Mouse (Mus musculus): ENCODE measurements around the gene Lpcat3.

Lpcat3 gene

DNA sequence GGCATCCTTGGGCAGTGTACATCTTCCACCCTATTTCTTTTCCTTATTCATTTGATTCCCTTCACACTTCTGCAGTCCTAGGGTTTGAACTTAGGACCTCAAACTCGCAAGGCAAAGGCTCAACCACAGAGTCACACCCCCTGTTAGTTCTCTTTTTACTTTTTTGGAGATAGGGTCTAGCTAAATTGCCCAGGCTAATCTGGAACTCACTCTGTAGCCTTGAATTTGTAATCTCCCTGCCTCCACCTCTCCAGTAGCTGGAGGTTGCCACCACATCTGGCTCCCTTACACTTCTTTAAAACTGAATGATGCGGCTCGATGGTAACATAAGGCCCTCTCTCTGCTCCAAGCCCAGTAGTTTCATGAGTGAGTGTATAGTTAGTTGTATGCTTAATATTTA lies 71.6 kb downstream of the Lpcat3 start:
- no peak for DNase-seq (ENCODE audit: extremely low read depth, low read depth, low spot score)

DNA sequence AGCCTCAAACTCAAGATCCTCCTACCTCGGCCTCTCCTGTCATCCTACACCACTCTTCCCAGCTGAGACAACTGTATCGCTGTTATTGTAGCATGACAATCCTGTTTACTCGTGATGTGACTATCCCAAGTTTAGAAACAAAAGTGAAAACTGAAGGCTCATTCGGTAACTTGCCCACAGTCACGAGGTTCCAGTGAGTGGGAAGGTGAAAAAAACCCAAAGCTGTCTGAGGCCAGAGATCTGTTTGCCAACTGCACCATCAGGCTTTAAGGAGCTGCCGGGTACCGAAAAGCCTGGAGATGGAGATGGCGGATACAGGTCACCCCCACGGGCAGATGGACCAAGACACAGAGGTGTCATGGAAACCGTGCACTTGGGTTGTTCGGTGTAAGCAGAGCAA lies 74.2 kb downstream of the Lpcat3 start:
- DNase-seq (ENCODE audit: extremely low read depth, low read depth, low spot score), result no peak

DNA sequence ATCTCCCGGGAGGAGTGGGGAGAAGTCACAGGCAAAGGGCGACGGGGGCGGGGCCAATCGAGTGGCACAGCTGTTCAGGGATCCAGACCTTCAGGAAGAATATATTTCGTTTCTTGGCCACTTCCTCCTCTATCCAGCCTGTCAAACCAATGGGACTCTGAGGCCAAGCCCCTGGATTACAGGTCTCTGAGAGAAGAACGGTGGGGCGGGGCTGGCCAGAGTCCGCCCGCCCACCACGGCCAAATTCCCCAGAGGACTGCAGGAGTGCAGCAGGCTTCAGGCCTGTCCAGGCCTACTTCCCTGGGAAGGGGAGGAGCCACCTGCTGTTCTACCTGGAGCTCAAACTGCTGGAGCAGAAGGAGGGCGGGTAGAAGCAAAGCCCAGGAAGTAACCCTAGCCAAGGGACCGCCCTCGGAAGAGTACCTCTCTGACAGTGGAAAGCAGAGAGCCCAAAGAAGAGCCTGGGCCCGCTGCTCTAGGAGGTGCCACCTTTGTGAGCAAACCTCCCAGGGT lies 75.7 kb downstream of the Lpcat3 start, which contains the start of gene Ptpn6:
Ptpn6 (minus strand) TSS at position 204 of the 513 bp plus-strand sequence.
- peak; percentile 74 for DNase-seq (ENCODE audit: extremely low read depth, low read depth, low spot score)

DNA sequence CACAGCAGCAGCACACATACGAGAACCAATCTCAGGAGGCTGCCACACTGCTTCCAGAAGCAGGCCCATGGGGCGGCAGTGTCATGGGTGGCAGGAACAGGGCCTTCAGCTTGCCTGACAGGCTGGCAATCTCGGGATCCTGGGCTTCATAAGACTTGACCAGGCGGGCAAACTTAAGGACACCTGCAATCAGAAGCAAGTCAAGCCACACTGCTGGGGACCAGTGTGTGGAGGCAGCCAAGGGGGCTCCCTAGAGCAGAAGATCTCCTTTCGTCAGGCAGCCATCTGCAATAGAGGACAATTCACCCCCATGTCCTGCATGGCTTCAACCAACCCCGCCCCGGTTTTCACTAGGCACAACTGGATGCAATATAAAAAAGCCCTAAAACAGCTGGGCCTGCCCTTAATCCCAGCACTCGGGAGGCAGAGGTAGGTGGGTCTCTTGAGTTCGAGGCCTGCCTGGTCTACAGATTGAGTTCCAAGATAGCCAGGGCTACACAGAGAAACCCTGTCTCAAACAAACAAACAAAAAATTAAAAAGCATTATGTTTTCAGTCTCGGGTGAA lies 76.5 kb downstream of the Lpcat3 start:
- DNase-seq (ENCODE audit: extremely low read depth, low read depth, low spot score), result no peak

DNA sequence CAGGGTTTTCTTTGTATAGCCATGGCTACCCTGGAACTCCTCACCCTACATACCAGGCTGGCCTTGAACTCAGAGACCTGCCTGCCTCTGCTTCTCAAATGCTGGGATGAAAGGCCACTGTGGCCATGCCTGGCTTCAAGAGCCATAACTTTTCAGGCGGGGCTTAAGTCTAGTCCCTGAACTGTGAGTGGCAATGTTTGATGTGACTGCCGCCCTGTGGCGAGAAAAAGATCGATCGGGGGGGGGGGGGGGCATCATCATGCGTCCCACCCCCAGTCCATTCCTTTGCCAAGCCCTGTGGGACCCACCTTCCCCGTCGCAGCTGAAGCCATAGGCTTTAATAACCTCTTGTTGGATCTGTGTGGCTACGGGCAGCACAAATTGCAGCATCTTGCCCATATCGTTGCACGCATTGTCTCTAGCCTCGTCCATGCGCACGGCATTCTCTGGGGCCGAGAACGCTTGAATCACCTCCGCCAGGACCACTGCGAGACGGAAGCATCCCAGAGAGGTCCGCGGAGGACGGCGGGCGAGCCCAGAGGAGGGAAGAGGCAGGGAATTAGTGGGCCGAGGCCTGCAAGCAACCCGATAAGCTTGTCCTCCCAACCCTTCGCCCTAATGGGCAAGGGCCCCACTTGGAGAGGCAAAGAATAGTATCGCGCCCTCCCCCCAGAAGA lies 77.5 kb downstream of the Lpcat3 start:
- no peak for DNase-seq (ENCODE audit: extremely low read depth, low read depth, low spot score)

DNA sequence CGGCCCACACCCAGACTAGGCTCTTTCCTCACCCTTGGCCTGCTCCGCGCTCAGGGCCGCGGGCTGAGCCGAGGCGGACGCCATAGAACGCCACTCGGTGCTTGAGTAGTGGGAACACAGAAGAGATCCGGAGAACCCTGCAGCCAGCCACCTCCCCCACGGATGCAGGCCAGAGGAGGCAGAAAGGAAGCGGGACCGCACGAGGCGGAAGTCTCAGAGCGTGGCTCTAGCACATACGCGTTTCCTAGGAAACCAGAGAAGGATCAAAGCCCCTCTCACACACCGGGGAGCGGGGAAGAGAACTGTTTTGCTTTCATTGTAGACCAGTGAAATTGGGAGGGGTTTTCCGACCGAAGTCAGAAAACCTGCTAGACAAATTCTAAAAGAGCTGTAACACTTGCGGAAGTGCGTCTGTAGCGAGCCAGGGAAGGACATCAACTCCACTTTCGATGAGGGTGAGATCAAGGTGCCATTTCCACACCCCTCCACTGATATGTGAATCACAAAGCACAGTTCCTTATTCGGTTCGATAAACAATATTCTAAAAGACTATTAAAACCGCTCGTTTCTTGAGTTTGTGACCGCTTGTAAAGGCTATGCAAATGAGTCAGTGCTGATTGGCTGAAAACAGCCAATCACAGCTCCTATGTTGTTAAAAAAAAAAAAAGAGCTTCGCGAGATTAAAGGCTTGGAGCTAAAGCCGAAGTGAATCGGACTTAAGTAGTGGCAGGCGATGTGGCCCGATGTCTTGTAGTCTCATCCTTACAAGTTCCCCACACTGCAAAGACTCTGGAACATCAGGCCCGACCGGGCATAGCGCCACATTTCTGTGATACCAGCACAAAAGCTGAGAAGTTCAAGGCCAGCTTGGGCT lies 78.3 kb downstream of the Lpcat3 start, which contains the start of gene Grcc10:
Grcc10 (minus strand) TSS at position 487 of the 874 bp plus-strand sequence.
- DNase-seq (ENCODE audit: extremely low read depth, low read depth, low spot score), result peak; percentile 65

DNA sequence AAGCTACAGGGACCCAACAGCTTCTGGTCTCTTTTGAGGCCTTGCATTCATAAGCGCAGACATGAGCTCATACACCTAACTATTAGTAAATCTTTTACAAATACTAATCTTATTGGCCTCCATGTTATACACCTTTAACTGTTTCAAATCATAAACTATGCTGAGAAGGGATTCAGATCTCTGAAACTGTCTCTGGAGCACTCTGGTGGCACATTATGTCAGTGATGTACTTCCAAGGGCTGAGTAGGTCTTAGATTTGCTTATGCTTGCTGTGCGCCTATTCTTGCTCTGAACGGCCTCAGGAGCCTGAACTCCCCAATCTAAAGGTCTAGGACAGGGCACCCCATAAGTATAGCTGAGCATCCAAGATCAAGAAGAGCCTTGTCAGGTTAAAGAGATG lies 79.0 kb downstream of the Lpcat3 start:
- DNase-seq (ENCODE audit: extremely low read depth, low read depth, low spot score), result no peak

DNA sequence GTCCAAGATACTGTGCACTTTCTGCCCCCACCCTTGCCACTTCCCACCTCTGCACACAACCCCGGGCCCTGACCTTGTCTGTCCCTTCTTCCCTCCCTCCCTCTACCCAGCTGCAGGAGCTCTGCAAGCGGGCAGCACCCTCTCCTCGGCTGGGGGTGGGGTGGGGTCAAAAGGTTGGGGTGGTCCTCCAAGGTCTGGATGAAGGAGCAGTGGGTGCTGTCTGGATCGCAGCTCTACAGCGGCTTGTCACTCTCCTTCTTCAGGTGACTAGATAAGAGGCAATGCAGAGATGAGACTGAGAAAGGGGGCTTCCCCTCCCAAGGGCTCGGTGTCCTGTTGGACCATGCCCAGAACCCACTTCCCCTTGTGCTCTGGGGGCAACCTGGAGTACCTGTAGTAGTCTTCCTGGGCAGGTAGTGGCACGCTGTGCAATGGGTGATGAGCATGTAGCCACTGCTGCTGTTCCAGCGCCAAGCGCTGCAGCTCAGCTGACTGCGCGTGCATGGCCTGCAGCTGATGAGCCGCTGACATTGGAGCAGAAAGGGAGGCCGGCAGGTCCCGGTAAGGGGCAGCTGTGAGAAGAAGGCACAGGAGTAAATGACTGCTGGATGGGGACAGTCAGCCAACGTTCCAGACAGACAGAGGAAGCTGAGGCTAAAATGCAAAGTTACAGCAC lies 80.2 kb downstream of the Lpcat3 start:
- no peak for DNase-seq (ENCODE audit: extremely low read depth, low read depth, low spot score)

DNA sequence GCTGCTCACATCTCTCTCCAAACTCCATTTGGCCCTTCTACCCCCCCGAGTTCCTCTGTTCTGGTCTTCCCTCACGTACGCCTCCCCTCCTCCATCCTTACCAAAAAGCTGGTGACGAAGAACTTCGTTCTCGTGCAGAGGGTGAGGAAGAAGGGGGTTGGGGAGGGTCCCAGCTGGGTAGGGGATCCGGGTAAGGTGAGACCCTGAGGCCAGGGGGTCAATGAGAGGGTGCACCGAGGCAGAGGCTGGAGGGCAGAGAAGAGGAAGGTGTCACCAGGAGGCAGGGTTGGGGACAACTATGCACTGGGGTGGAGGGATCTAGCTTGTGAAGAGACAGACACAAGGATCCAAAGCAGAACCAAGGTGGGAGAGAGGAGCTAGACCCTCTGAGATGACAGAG lies 80.8 kb downstream of the Lpcat3 start:
- no peak for DNase-seq (ENCODE audit: extremely low read depth, low read depth, low spot score)

DNA sequence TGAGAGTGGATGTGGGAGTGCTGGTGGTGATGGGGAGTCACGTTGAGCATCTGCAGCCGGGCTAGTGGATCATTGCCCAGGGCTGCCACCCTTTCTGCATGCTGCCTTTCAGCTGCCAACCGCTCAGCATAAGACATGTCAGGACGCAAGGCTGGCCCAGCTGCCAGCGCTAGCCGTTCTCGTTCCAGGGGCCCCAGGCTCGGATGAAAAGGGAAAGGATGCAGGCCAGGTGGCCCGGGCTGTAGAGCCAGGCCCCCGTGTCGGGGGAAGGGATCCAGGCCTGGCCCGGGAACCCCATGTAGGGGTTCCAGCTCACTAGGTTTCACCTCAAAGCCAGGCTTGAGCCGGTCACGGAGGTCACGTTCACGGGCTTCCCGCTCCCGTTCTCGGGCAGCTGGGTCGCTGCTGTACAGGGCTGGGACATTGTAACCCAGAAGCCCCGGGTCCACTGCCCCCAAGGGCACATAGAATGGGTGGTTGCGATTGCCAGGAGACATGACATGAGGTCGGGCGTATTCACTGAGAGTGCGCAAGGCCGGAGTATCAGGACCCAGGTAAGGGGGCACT lies 82.0 kb downstream of the Lpcat3 start:
- DNase-seq (ENCODE audit: extremely low read depth, low read depth, low spot score), result no peak

DNA sequence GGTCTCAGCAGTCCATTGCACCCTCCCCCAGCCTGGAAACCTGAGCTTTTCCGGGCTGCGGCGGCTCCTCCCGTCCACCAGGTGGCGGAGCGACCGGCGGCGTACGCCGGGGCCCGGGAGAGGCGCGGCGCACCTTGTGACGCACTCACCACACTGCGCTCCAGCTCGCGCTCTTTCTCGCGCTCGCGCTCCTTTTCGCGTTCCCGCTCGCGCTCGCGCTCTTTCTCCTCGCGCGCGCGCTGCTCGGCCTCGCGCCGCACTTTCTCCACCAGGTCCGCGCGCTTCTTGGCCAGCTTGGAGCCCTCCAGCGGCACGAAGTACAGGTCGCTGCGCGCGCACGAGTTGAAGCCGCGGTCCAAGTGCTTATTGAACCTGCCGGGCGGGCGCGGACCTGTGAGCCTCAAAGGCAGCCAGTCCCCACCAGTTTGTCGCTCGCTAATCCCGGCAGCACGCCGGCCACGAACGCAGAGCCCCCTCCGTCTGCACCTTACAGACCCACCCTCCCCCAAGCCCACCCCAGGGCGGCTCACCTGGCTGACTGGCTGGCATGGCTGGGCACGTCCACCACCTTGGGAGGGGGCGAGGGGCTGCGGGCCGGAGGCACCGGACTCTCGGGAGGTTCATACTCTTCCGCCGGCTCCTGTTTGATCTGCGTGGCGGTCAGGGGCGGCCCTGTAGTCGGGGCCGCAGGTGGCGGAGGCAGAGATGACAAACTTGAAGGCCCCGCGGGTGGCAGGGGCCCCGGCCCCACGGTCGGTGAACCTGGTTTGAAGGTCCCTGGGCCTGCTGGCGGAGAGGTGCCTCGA lies 82.9 kb downstream of the Lpcat3 start:
- DNase-seq (ENCODE audit: extremely low read depth, low read depth, low spot score), result no peak

DNA sequence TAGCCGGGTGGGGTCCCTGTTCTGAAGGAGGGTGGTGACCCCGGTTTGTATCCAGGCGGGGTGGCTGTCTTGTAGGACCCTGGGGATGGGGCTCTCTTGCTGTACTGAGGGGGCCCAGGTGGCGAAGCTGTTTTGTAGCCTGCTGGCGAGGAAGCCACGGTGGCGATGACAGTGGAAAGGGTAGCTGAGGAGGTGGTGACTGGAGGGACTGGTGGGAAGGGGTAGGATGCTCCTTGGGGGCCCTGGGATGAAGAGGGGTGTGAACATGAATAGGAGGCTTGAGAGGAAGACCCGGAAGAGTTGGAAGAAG lies 83.4 kb downstream of the Lpcat3 start:
- no peak for DNase-seq (ENCODE audit: extremely low read depth, low read depth, low spot score)

DNA sequence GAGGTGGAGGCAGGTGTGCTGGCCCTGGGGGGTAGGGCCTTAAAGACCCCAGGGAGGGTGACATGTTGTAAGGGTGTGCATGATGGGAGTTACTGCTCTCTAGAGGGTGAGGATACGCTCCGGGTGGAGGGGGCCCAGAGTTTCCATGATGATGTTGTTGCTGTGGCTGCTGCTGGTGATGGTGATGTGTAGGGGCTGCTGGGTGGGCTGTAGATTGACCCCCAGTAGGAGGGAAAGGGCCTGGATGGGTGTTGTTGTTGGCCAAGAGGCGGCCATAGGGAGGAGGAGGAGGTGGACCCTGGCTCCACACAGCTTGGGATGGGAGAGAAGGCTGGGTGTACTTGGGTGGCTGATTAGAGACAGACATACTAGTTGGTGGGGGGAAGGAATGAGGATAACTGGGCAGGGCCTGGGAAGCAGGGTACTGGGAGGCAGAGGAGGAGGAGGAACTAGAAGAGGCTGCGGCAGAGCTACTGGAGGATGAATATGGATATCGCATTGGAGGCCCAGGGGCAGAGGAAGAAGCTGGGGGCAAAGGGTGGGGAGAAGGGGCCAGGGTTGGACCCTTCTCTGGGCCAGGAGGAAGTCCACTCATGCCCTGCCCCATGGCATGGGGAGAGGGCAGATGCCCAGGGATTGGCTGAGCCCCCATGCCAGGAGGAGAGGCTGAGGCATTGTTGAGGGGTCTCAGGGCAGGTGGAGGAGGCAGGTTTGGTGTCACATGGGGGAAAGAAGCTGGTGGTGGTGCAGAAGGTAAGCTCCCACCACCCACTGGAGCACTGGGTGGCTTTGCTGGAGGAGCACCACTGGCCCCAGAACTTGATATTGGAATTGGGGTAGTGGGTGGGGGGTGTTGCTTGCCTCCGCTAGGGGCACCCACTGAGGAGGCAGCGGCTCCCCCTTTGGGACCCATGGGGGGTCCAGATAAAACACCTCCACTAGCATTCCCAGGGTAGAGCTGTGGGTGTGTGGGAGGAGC lies 84.1 kb downstream of the Lpcat3 start:
- DNase-seq (ENCODE audit: extremely low read depth, low read depth, low spot score), result no peak

DNA sequence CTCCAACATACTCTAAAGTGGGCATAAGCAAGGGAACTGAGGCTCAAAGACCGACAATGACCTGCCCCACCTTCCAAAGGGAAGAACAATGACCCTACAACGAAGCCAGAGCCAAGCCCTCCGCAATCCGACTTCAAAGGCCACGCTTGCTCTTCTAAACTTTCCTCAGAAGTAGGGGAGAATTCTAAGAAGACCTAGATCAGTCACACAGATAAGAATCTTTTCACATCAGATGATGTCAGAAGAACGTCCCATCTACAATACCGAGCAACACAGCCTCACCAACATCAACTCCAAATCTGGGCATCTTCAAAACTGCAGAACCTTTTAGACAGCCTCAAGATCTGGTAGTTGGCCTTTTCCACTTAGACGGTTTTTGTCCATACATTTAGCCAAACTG lies 87.6 kb downstream of the Lpcat3 start:
- no peak for DNase-seq (ENCODE audit: extremely low read depth, low read depth, low spot score)

DNA sequence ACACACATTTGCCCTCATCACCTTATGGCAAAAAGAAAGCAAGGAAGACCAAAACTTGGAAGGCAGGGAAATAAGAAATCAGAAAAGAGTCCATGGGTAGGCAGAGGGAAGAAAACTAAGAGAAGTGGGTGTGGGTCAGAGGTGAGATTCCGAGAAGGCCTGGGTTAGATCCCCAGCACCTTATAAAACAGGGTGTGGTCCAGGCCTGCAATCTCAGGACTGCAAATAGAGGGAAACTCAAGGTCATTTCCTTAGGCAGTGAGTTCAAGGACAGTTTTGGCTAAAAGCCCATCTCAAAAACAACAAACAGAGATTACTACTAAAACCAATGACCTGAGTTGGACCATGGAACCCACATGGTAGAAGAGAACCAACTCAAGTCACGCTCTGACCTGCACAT lies 91.0 kb downstream of the Lpcat3 start:
- no peak for DNase-seq (ENCODE audit: extremely low read depth, low read depth, low spot score)

Data from fat pad, adult 2 months (tissue).